Comparison of ENCODE assay signal across 11 mouse cellular contexts in the genomic region with DNA sequence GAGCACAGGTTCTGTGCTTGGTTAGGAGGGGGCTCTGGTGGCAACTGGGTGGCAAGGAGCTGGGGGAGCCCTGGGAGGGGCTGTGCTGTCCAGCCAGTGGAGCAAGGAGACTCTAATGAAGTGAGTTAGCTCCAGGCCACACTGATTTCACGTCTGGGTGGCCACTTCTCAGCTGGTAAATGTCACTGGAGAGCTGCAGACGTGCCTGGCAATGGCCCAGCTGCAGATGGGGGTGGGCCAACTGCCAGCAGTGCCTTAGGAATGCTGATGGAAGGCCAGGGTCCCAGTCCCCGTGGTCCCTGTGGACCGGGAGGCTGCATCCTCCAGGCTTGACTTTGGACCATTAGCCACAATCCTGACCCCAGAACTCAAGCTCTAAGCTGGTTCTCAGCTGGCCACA. TPM values are rescaled to one million over a fixed set of nuclear protein-coding genes. Genes with fewer than 3 reads are reported as not detected.
A peak's percentile ranks its signal among the peaks of the same experiment; 100 is the strongest.
DNase-seq lines count a peak whose midpoint lies in the region; ATAC-seq and TF ChIP-seq lines count a peak whose summit lies in the region.
"Had no signal": no experiment of that assay in that cellular context is flagged by ENCODE, and none has a peak within 500 bp of the region (broad histone marks: within the 10 kb centered on the region; RNA-seq: fewer than 3 reads in every experiment).

No protein-coding gene starts in this region.

- no peak for ATAC-seq in heart, embryonic 11.5 days (replicated peaks; ENCODE audit: insufficient number of reproducible peaks, low FRiP score, low TSS enrichment)
- no peak for ATAC-seq in midbrain, postnatal 0 days (ENCODE audit: low FRiP score)
- no peak for ATAC-seq in midbrain, embryonic 16.5 days
- ATAC-seq in neural tube, embryonic 14.5 days (ENCODE audit: low read depth): peak; percentile 28

- peak; percentile 16 to 38 for DNase-seq in heart, adult 18-20 months
- DNase-seq in midbrain, postnatal 0 days (ENCODE audit: low spot score): peak; percentile 52
- DNase-seq in kidney, adult 18-20 months: peak; percentile 17
- DNase-seq in urinary bladder, postnatal 10 days (ENCODE audit: low spot score): no peak
- DNase-seq in cerebellum, adult 11 months: no peak

- 12% methylated on average over 4 of the region's 4 CpGs for WGBS in heart, embryonic 11.5 days (ENCODE audit: insufficient replicate concordance)
- WGBS in midbrain, postnatal 0 days: 31% methylated on average over 4 of the region's 4 CpGs
- 28% methylated on average over 4 of the region's 4 CpGs for WGBS in midbrain, embryonic 16.5 days
- WGBS in neural tube, embryonic 14.5 days: 3% methylated on average over 4 of the region's 4 CpGs

- no peak overlapping the region for H3K9ac ChIP-seq in heart, embryonic 11.5 days (ENCODE audit: low read depth, low read length)
- no peak overlapping the region for H3K9ac ChIP-seq in midbrain, postnatal 0 days (replicated peaks; ENCODE audit: low read length, poor library complexity, severe bottlenecking)
- no peak overlapping the region for H3K9ac ChIP-seq in midbrain, embryonic 16.5 days (ENCODE audit: low read depth, low read length)
- no peak overlapping the region for H3K9ac ChIP-seq in neural tube, embryonic 14.5 days (replicated peaks; ENCODE audit: low read depth, low read length)
- H3K9ac ChIP-seq: limb, embryonic 15.5 days had no signal

- no peak for TF ChIP-seq CTCF in midbrain, postnatal 0 days (IDR thresholded peaks at IDR 0.05)

- 0 out of 2 replicates have a peak, but pooled peaks cover 2% of the 10 kb centered on the region for H3K4me1 ChIP-seq in heart, embryonic 11.5 days (ENCODE audit: control insufficient read depth, insufficient read depth, low read length)
- peaks cover 4% of the 10 kb centered on the region; the same call in 1 of the 2 replicates for H3K4me1 ChIP-seq in midbrain, postnatal 0 days (ENCODE audit: insufficient read depth, low read length)
- peaks cover 26% of the 10 kb centered on the region for H3K4me1 ChIP-seq in midbrain, embryonic 16.5 days (ENCODE audit: control insufficient read depth, insufficient read depth, low read length)
- peaks cover 27% of the 10 kb centered on the region for H3K4me1 ChIP-seq in neural tube, embryonic 14.5 days (ENCODE audit: control insufficient read depth, insufficient read depth, low read length)

- no peaks in the 10 kb centered on the region for H3K36me3 ChIP-seq in heart, embryonic 11.5 days (ENCODE audit: control insufficient read depth, insufficient read depth, low read length)
- H3K36me3 ChIP-seq in midbrain, postnatal 0 days (ENCODE audit: insufficient read depth, low read length): no peaks in the 10 kb centered on the region
- H3K36me3 ChIP-seq in midbrain, embryonic 16.5 days (ENCODE audit: control insufficient read depth, insufficient read depth, low read length): no peaks in the 10 kb centered on the region
- H3K36me3 ChIP-seq in neural tube, embryonic 14.5 days (ENCODE audit: control insufficient read depth, insufficient read depth, low read length): no peaks in the 10 kb centered on the region
- H3K36me3 ChIP-seq: limb, embryonic 15.5 days had no signal

- peaks cover 29% of the 10 kb centered on the region for H3K27me3 ChIP-seq in heart, embryonic 11.5 days (ENCODE audit: control insufficient read depth, insufficient read depth, low read length)
- H3K27me3 ChIP-seq in midbrain, postnatal 0 days (ENCODE audit: insufficient read depth, low read length): no peaks in the 10 kb centered on the region
- H3K27me3 ChIP-seq in midbrain, embryonic 16.5 days (ENCODE audit: control insufficient read depth, insufficient read depth, low read depth, low read length): no peaks in the 10 kb centered on the region
- H3K27me3 ChIP-seq in neural tube, embryonic 14.5 days (ENCODE audit: control insufficient read depth, insufficient read depth, low read length): no peaks in the 10 kb centered on the region

- no peaks in the 10 kb centered on the region for H3K9me3 ChIP-seq in heart, embryonic 11.5 days (replicated peaks; ENCODE audit: control insufficient read depth, low read length)
- no peaks in the 10 kb centered on the region for H3K9me3 ChIP-seq in midbrain, postnatal 0 days (ENCODE audit: low read length)
- no peaks in the 10 kb centered on the region for H3K9me3 ChIP-seq in midbrain, embryonic 16.5 days (replicated peaks; ENCODE audit: control insufficient read depth, low read length, poor library complexity, severe bottlenecking)
- H3K9me3 ChIP-seq in neural tube, embryonic 14.5 days (ENCODE audit: control insufficient read depth, low read length): no peaks in the 10 kb centered on the region
- H3K9me3 ChIP-seq: forebrain, embryonic 10.5 days; limb, embryonic 15.5 days had no signal

- H3K4me2 ChIP-seq in heart, embryonic 11.5 days: no peak overlapping the region
- H3K4me2 ChIP-seq in midbrain, postnatal 0 days (ENCODE audit: low read depth, low read length, poor library complexity, severe bottlenecking): no peak overlapping the region
- no peak overlapping the region for H3K4me2 ChIP-seq in midbrain, embryonic 16.5 days (ENCODE audit: low read length)
- no peak overlapping the region for H3K4me2 ChIP-seq in neural tube, embryonic 14.5 days (ENCODE audit: low read depth, low read length)
- H3K4me2 ChIP-seq: limb, embryonic 15.5 days had no signal

- H3K4me3 ChIP-seq in heart, embryonic 11.5 days (ENCODE audit: low read depth, low read length): no peak overlapping the region
- H3K4me3 ChIP-seq in midbrain, postnatal 0 days (ENCODE audit: low read depth, low read length): no peak overlapping the region
- H3K4me3 ChIP-seq in midbrain, embryonic 16.5 days (ENCODE audit: low read depth, low read length): no peak overlapping the region
- no peak overlapping the region for H3K4me3 ChIP-seq in neural tube, embryonic 14.5 days (ENCODE audit: low read depth, low read length)
- H3K4me3 ChIP-seq: forebrain, embryonic 10.5 days; limb, embryonic 15.5 days had no signal

- no peak overlapping the region for H3K27ac ChIP-seq in heart, embryonic 11.5 days (ENCODE audit: low read depth, low read length)
- no peak overlapping the region for H3K27ac ChIP-seq in midbrain, postnatal 0 days (ENCODE audit: low read depth, low read length)
- H3K27ac ChIP-seq in midbrain, embryonic 16.5 days (ENCODE audit: low read length): no peak overlapping the region
- H3K27ac ChIP-seq in neural tube, embryonic 14.5 days (ENCODE audit: low read depth, low read length): 0 out of 2 replicates have a peak overlapping the region, but pooled peaks have one; percentile 28
- H3K27ac ChIP-seq: forebrain, embryonic 10.5 days; limb, embryonic 15.5 days had no signal

RNA-seq across cellular contexts. Expression of a gene that starts 13.9 kb away (rescaled TPM):
- not detected for total RNA-seq in heart, adult 18-20 months (2021)
- polyA plus RNA-seq in heart, embryonic 11.5 days (2014; fragmentation: Nextera tagmentation; extraction: Ambion mirVana): 0.10 and 0.14 TPM in 2 replicates
- total RNA-seq in midbrain, postnatal 0 days (2014; rRNA removed): 13.1 and 15.7 TPM in 2 replicates
- 1.8 and 2.1 TPM in 2 replicates for polyA plus RNA-seq in midbrain, postnatal 0 days (2015; fragmentation: Nextera tagmentation; extraction: Ambion mirVana)
- polyA plus RNA-seq in midbrain, embryonic 16.5 days (2015; fragmentation: Nextera tagmentation; extraction: Ambion mirVana): 1.1 and 1.2 TPM in 2 replicates
- polyA plus RNA-seq in neural tube, embryonic 14.5 days (2014; fragmentation: Nextera tagmentation; extraction: Ambion mirVana): 2.4 and 3.3 TPM in 2 replicates
- total RNA-seq: granulocyte monocyte progenitor cell, adult 5-6 weeks had no signal

RNA-seq across cellular contexts. Expression of a gene that starts 56.0 kb away (rescaled TPM):
- total RNA-seq in heart, adult 18-20 months (2021): 10 to 100 TPM; 24.7 to 25.5 TPM
- polyA plus RNA-seq in heart, embryonic 11.5 days (2014; fragmentation: Nextera tagmentation; extraction: Ambion mirVana): 50.1 and 55.8 TPM in 2 replicates
- total RNA-seq in midbrain, postnatal 0 days (2014; rRNA removed): 25.9 and 28.2 TPM in 2 replicates
- 43.5 and 51.7 TPM in 2 replicates for polyA plus RNA-seq in midbrain, postnatal 0 days (2015; fragmentation: Nextera tagmentation; extraction: Ambion mirVana)
- 49.4 and 51.3 TPM in 2 replicates for polyA plus RNA-seq in midbrain, embryonic 16.5 days (2015; fragmentation: Nextera tagmentation; extraction: Ambion mirVana)
- 58.0 and 62.2 TPM in 2 replicates for polyA plus RNA-seq in neural tube, embryonic 14.5 days (2014; fragmentation: Nextera tagmentation; extraction: Ambion mirVana)

RNA-seq across cellular contexts. Expression of a gene that starts 56.3 kb away (rescaled TPM):
- total RNA-seq in heart, adult 18-20 months (2021): 1,000 to 10,000 TPM; 1,576 to 1,640 TPM
- 1,482 and 1,490 TPM in 2 replicates for polyA plus RNA-seq in heart, embryonic 11.5 days (2014; fragmentation: Nextera tagmentation; extraction: Ambion mirVana)
- 294 and 403 TPM in 2 replicates for total RNA-seq in midbrain, postnatal 0 days (2014; rRNA removed)
- polyA plus RNA-seq in midbrain, postnatal 0 days (2015; fragmentation: Nextera tagmentation; extraction: Ambion mirVana): 788 and 843 TPM in 2 replicates
- polyA plus RNA-seq in midbrain, embryonic 16.5 days (2015; fragmentation: Nextera tagmentation; extraction: Ambion mirVana): 525 and 569 TPM in 2 replicates
- polyA plus RNA-seq in neural tube, embryonic 14.5 days (2014; fragmentation: Nextera tagmentation; extraction: Ambion mirVana): 550 and 671 TPM in 2 replicates

Comparison
In these comparisons a context has a peak if more than half of its experiments do, and no peak if none do; other contexts are left out.
1. DNase-seq: peak in heart, adult 18-20 months (2 of 2), midbrain, postnatal 0 days (single experiment) and kidney, adult 18-20 months (single experiment); none in urinary bladder, postnatal 10 days (single experiment) and cerebellum, adult 11 months (single experiment).